Mouse (Mus musculus): Measurements from ENCODE around the gene A530084C06Rik.

- TF ChIP-seq POLR2A (IDR thresholded peaks at IDR 0.05; ENCODE audit: extremely low read depth, insufficient read depth, low read length) (no peak), CTCF (IDR thresholded peaks at IDR 0.05; ENCODE audit: low read depth, low read length) (no peak)
Observed at GRCm38 (mm10) chr13:31555834-31556233, 3.3 kb downstream of the A530084C06Rik start, which contains the start of gene Foxq1.
